Mouse (Mus musculus) 3134 (cell line): Measurements from ENCODE around the gene Camsap3.

ENCODE experiments used
- DNase-seq: peaks from one replicate; pipeline ENCODE4 v3.0.0-alpha.2; 2011; ENCODE audit warnings: low spot score; ENCODE audit not compliant: insufficient read length; ENCODE audit errors: extremely low read depth

The Camsap3 gene

DNA sequence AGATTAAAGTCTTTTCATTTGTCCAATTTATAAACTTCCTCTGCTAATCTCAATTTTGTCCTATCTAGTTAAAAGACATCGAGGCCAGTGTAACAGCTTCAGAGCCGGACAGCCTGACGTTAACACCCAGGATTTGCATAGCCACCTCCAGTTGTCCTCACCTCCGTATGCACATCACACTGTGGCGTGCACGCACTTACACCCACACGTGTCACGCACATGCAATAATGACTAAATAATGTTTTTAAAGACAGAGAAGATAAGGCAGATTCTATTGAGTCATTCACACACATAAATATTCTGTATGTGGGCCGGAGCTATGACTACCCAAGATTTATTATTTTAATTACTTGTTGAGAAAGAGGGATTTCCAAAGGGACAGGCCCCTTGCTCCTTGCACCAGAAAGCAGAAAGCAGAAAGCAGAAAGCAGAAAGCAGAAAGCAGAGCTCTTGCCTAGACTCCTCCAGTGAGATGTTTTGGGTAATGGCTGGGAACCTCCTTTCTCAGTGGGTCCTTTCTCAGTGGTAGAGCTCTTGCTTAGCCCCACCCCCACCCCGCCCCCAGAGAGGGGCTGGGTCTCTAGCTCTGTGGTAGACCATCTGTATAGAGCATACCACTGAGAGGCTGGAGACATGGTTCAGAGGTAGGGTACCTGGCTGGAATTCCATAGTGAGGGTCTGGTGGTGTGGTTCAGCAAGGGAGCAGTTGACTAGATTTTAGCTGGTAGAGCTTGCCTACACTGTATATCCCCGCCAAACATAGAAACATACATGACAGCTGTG lies 67.8 kb downstream of the Camsap3 start:
- DNase-seq, result no peak

DNA sequence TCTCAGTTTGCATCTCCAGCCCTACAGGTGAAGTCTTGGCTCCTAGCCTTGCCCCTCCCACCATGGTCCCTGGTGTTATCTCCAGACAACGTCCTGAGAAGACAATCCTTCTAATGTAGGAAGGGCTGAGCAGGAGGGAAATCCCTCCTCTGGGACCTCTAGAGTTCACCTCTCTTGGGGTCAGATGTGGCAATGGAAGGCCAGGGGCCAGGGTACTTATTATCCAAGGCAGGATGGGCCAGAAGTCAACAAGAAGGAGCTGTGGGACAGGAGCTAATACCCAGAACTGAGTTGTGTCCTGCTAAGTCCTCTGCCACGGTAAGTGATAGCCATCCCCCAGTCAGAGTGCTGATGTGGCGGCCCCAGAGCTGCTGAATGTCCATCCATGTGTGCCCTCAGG lies 68.4 kb downstream of the Camsap3 start, which contains the start of gene Retn:
Gene Retn (plus strand): TSS at position 245 of the 400 bp plus-strand sequence.
- no peak for DNase-seq

DNA sequence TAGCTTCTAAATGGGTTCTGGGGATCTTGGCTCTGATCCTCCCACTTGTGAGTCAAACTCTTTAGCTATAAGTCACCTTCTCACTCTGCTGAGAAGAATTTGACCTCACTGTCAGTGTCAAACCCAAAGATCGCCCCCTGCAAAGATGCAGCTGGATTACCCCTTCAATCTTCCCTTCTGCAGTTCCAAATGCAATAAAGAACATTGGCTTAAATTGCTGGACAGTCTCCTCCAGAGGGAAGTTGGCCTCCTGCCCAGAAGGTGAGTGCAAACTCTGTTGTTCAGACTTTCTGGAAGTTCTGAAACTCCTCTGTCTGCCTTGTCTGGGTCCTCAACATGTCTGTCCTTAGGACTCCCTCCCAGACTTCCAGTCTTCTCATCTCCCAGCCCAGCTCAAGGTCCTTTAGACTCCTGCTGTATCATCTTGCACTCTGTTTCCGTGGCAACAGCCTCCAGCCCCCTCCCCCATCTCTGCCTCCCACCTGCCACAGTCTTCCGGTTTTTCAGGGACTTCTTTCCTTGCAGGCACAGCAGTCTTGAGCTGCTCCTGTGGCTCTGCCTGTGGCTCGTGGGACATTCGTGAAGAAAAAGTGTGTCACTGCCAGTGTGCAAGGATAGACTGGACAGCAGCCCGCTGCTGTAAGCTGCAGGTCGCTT lies 69.8 kb downstream of the Camsap3 start:
- DNase-seq, result no peak
